Mouse (Mus musculus) left cerebral cortex, adult 11 months (tissue): Measurements from ENCODE around the gene Itch.
"Not testable (repeated sequence)": the region's sequence is repeated elsewhere in the genome, so short reads cannot be mapped to it uniquely, and the experiment has no call there.

Experiments
- DNase-seq: peaks from one replicate; pipeline ENCODE4 v3.0.0; 2022; ENCODE audit warnings: low spot score

Gene Itch

DNA sequence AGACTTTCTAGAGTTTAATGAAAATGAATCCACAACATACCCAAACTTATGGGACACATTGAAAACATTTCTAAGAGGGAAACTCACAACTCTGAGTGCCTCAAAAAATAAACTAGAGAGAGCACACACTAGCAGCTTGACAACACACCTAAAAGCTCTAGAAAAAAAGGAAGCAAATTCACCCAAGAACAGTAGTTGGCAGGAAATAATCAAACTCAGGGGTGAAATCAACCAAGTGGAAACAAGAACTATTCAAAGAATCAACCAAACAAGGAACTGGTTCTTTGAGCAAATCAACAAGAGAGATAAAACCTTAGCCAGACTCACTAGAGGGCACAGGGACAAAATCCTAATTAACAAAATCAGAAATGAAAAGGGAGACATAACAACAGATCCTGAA lies 16.0 kb downstream of the Itch start:
- not testable (repeated sequence) for DNase-seq

GRCm38 (mm10) chr2:155207419-155207818 lies 74.1 kb downstream of the Itch start:
- DNase-seq: no peak

DNA sequence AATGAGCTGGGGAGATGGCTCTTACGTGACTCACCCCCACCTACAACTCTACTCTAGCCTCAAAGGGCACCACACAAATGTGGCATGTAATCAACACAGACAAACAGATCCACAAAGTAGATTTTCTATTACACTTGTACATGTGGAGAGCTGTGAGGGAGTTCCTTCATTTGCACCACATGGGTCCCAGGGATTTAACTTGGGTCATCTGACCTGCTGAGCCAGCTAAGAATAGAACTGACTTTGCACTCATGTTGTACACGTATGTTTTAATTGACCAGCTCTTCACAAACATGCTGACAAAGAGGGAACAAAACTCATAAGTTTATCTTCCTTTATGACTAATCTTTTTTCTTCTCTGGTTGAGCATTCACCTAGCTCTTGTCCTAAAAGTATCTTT lies 89.8 kb downstream of the Itch start:
- DNase-seq: no peak

DNA sequence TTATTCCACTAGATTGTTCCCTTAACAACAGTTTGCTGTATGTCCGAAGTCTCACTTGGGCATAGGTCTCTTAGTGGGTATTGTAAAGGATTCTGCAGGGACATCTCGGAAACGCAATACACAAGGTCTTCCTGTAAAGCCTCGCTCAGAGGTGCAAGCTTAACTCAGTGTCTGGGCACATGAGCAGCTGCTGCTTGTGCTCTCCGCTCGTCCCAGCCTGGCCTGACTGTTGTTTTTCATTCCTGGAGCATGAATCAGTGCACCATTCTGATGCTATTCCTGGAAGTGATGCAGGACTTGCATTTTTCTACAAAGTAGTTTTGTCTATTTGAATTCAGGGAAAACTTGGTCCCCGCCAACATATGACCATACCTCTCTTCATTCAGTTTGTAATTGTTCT lies 91.4 kb downstream of the Itch start:
- DNase-seq: no peak

DNA sequence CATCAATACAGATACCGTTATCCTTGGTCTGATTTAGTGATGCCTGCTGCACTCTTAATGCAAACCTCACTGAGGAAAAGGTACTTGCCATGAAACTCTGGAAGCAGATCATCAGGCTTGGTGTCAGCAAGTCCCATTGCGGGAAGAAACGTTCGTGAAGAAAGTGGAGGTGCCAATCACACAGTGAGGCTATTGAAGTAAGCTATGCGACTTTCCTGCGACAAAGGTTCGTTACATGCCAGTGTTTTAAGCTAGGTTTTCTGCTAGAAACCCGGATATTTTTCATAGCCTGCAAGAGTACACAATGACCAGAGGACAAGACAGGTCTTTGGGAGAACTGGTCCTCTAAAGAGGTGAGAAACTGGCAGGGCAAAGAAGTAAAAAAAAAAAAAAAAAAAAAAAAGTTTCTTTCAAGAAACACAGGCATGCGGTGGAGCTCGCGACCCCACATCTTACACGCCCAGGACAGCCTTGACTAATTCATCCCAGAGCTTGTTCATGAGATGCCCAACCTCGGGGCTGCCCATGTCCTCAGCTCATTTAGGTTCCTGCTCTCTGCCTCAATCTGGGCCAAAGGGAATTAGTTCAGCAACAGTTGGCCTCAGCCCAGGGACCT lies 102.5 kb downstream of the Itch start:
- no peak for DNase-seq

DNA sequence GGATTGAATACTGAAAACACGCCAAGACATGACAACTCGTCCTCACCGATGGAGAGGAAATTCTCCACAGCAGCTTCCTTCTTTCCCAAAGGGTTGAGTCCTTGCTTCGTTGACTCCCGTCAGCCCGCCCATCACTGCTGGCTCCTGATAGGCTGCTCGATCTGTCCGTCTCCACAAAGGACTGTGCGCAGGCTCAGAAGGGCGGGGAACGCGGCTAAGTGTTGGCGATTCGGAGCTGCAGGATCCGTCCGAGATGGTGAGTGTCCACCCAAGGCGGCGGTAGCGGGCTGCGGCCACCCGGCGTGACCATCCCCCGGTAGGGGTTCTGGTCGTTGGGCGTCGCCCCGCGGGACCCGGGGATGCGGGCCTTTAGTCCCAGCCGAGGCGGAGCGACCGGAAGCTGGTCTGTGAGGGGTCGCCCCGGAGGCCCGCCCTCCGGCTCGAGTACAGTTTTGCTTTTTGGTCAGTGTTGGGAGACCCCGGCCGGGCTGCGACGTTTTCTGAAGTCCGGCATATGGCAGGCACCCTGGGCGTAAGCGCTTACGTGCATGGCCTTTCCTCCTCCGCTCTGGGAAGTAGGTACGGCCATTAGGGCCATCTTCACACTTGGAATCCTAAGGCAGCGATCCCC lies 103.2 kb downstream of the Itch start, which contains the start of gene Dynlrb1:
TSS of gene Dynlrb1 (plus strand) at position 172 of the 631 bp plus-strand sequence.
- DNase-seq: peak; percentile 97

DNA sequence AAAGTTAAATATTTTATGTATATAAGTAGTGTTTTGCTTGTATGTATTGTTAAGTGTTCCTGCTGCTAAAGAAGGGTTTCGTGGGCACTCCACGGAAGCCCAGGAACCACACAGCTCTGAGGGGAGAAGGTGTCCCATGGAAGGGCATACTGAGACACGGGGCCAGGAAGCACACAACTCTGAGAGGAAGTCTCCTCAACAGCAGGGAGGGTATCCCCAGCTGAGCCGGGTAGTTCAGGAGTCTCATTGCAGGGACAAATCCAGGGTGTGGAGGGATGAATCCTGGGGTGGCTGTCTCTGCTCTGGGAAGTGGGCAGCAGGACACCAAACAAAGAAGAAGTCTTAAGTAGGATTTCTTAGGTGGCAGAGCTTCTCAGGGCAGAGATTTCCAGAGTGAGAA lies 104.0 kb downstream of the Itch start:
- no peak for DNase-seq

GRCm38 (mm10) chr2:155240915-155241314 lies 107.6 kb downstream of the Itch start:
- no peak for DNase-seq

DNA sequence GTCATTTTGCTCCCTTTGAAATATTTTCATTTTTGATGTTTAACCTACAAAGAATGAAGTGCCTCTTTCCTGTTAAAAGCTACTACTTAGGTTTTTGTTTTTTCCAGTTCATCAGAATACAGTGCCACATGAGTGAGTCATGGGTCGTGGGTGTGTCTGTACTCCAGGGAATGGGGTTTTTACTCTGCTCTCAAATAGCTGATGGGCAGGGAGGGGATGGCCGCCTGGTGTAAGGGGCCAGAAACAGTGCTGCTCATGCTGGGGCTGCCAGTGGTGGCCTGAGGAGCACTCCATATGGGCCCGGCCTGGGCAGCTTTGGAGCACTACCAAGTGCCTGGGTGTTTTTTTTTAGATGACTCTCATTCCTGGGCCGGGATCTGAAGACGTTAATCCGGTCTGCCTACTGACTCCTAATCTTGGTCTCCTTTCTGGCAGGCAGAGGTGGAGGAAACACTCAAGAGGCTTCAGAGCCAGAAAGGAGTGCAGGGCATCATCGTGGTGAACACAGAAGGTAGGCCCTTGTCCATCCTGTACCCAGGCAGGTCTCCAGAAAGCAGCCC lies 109.1 kb downstream of the Itch start:
- no peak for DNase-seq

DNA sequence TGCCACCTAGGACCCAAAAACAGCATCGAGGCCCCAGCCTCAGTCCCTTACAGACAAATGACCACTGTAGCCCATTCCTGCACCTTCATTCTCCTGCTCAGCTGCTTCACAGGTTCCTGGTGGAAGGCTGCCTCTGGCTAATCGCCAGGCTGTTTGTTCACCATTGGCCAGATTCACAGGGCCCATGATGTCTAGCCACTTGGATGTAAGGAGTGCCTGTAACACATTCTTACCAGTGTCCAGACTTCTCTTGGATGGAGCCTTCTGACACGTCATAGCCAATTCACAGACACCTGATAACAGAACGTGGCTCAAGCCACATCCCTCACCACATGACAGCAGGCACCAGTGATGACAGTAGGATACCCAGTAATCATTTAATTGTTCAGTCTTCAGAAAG lies 112.9 kb downstream of the Itch start:
- DNase-seq: no peak

DNA sequence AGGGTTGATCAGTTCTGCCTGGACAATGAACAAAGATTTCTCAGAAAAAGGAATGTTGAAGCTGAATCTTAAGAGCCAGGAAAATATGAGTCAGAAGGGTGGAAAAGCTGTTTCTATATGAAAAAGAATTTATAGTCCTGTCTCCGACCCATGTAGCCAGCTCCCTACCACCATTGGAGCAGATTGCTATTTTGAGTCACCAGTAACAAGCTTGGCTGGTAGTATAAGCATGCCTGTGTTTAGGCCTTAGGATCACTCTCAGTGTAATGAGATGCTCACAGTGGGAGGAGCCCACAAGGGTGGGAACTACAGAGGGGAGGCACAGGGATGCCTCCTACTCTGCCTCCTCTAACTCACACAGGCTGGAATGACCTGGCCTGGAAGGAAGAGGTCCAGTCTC lies 114.9 kb downstream of the Itch start:
- no peak for DNase-seq

DNA sequence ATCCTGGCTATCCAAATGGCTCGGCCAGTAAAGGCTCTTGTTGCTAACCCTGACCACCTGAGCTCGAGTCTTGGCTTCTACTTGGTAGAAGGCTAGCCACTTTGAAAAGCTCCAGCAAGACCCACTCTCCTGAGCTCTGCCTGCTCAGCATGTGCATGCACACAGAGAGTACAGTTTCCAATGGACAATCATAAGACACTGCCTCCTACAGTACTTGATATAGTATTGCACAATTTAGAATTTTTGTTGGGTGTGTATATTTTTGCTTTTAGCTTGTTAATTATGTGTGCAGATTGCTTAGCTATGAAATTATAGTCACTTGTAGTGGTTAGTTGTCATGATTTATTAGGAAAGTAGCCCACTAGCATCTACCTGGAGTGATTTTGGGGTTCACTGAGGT lies 115.4 kb downstream of the Itch start:
- no peak for DNase-seq

DNA sequence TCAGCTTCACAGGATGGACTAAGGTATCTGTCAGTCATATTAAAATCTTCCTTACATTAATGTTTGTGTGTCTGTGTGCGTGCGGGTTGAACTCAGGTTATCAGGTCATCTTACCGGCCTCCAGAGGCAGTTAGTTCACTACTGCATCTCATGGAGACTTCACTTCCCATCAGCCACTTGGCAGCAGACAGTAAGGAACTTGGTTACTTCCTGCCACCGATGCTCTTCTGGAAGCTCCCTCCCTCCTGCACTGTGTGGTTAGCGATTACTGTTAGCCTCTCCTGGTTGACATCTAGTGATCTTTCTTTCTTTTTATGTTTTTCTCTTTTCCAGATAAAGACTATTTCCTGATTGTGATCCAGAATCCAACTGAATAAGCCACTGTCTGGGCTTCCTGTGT lies 116.3 kb downstream of the Itch start:
- no peak for DNase-seq

DNA sequence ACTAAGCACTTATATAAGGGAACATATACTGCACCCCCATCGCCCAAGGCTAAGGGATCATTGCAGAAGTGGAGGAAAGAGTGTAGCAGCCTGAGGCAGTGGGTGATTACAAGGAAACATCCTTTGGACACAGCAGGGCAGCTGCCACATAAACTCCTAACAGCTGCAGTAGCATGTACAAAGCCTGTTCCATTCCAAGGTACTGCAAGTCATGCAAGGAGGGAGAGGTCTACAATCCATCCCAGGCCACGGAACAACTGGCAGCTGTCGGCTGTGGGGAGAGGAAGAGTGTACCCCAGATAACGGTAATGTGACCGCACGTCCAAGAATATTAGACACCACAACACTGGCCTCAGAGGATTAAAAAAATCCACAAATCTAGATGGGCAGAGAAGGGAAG lies 132.2 kb downstream of the Itch start:
- no peak for DNase-seq

- no peak for DNase-seq
Observed at GRCm38 (mm10) chr2:155266896-155267295, 133.6 kb downstream of the Itch start.

- no peak for DNase-seq
Observed at GRCm38 (mm10) chr2:155271957-155272356, 138.6 kb downstream of the Itch start.

DNA sequence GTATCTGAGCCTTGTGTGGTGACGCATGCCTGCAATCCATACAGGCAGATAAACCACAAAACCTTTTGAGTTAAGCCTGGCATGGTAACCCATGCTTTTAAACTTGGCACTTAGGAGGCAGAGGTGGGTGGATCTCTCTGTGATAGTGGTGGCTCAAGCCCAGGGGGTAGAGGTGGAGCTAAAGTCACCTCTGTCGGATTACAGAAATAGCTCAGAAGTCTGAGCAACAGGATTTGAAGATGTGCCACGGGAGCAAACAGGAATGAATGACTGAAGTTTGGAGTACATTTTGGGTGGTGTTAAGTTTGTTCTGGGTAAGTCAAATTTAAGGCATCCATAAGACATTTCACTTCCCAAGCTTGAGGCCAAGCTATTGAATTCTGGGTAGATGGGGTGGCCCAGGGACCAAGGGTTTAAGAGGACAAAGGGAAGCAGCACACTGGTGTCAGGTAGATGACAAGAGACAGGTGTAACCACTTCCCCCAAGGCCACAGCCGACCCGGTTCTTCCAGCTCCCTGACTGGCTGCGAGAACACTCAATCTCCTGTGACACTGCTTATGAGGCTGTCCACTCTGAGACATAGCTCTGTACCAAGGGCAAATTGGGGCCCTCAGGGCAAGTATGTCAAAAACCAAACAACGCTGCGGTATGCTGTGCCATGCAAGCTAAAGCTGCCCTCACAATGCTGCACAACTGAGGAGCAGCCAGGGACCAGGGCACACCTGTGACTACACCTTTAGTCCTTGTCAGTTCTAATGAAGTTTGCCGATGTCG lies 139.3 kb downstream of the Itch start:
- DNase-seq: no peak

- DNase-seq: no peak
Observed at GRCm38 (mm10) chr2:155273603-155274002, 140.3 kb downstream of the Itch start.

DNA sequence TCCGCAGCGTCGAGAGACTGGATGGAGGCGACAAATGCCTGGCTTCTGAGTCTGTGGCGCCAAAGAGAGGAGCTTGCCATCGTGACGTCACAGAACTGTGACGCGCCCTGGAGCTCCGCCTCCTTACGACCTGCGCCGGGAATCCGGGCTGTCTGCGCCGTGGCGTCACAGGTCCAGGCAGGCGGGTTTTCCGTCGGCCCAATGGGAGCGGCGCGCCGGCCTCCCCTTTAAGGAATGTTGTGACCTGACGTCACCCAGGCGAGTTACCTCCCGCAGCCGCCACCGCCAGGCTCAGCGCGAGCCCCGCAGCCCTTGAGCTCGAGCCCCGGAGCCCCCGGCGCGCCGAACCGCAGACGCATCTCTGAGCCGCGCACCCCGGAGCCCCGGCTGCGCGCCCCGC lies 142.9 kb downstream of the Itch start, which contains the start of gene Map1lc3a:
TSS of gene Map1lc3a (plus strand) at position 103 of the 400 bp plus-strand sequence.
- peak; percentile 96 for DNase-seq
